Mouse (Mus musculus) megakaryocyte, embryonic 14.5 days (primary cell): ENCODE results near the gene Cpa4.

Experiments
- FLI1 ChIP-seq: IDR thresholded peaks from 2 replicates; pipeline ENCODE4 v1.6.1; 2012; ENCODE audit warnings: low read length, inconsistent platforms, mixed read lengths
- GATA1 ChIP-seq: IDR thresholded peaks from 3 replicates; pipeline ENCODE4 v1.6.1; 2012; ENCODE audit warnings: mixed read lengths, low read length, inconsistent platforms, borderline replicate concordance

GRCm38 (mm10) chr6:30580841-30581176, 12.6 kb downstream of the Cpa4 start:
- TF ChIP-seq GATA1 (no peak), FLI1 (no peak)
